Mouse (Mus musculus) midbrain, embryonic 10.5 days (tissue): Measurements from ENCODE around the gene Fads3. TPM values are rescaled to one million over a fixed set of nuclear protein-coding genes. Genes with fewer than 3 reads are reported as not detected.

Source experiments
- polyA plus RNA-seq: library from polyadenylated mRNA; unstranded; fragments of >200 nt; fragmentation: Nextera tagmentation; extraction: Ambion mirVana; gene quantifications from 2 replicates; pipeline ENCODE4 v1.2.1, GENCODE M21; 2016

The Fads3 gene
- polyA plus RNA-seq, 1 experiment from 2014 or later: 5.5 TPM

Other genes with a start within 250 kb of the Fads3 start
- 0.14 TPM in 1 of 2 replicates, not detected in the other for gene Scgb2a2, start 194.0 kb upstream of the Fads3 start, polyA plus RNA-seq
- 142 and 150 TPM in 2 replicates for gene Incenp, start 142.0 kb upstream of the Fads3 start, polyA plus RNA-seq
- gene Fth1, start 61.0 kb upstream of the Fads3 start, polyA plus RNA-seq: 1,350 and 1,398 TPM in 2 replicates
- gene Best1, start 39.9 kb upstream of the Fads3 start, polyA plus RNA-seq: 1.4 and 2.0 TPM in 2 replicates
- 34.6 and 35.6 TPM in 2 replicates for gene Rab3il1, start 39.9 kb upstream of the Fads3 start, polyA plus RNA-seq
- gene Fads2, start 60.2 kb downstream of the Fads3 start, polyA plus RNA-seq: 207 and 236 TPM in 2 replicates
- gene Fads1, start 141.3 kb downstream of the Fads3 start, polyA plus RNA-seq: 171 and 192 TPM in 2 replicates
- gene Tmem258, start 162.4 kb downstream of the Fads3 start, polyA plus RNA-seq: 351 and 361 TPM in 2 replicates
- gene Fen1, start 162.6 kb downstream of the Fads3 start, polyA plus RNA-seq: 165 and 188 TPM in 2 replicates
- gene Myrf, start 199.2 kb downstream of the Fads3 start, polyA plus RNA-seq: 2.1 and 2.2 TPM in 2 replicates